Mouse (Mus musculus): ENCODE results near the gene Myod1. TPM values are rescaled to one million over a fixed set of nuclear protein-coding genes. Genes with fewer than 3 reads are reported as not detected.

Gene Myod1
- 56.1 and 70.3 TPM in 2 replicates for polyA plus RNA-seq (2015; fragmentation: Nextera tagmentation; extraction: Ambion mirVana)

- H3K4me1 ChIP-seq = peaks cover 22% of the 10 kb centered on the region
- peak; percentile 39 for ATAC-seq (ENCODE audit: insufficient number of reproducible peaks, low FRiP score, low TSS enrichment, low read depth)
- H3K9ac ChIP-seq = no peak within 1 kb of the TSS
- peaks cover 79% of the 10 kb centered on the region for H3K27me3 ChIP-seq
- 2% methylated on average over 44 of the region's 44 CpGs for WGBS
- H3K4me2 ChIP-seq (replicated peaks) = peak within 1 kb of the TSS; percentile 41
- H3K9me3 ChIP-seq (replicated peaks) = no peaks in the 10 kb centered on the region
- no peaks in the 10 kb centered on the region for H3K36me3 ChIP-seq
- peak within 1 kb of the TSS; percentile 35; the same call in 1 of the 2 replicates for H3K27ac ChIP-seq (replicated peaks)
- H3K4me3 ChIP-seq (replicated peaks) = peak within 1 kb of the TSS; percentile 33
These were observed at the start of gene Myod1 for GRCm38 (mm10) chr7:46376172-46377007. Myod1 (plus strand) TSS chr7:46376474.

DNA sequence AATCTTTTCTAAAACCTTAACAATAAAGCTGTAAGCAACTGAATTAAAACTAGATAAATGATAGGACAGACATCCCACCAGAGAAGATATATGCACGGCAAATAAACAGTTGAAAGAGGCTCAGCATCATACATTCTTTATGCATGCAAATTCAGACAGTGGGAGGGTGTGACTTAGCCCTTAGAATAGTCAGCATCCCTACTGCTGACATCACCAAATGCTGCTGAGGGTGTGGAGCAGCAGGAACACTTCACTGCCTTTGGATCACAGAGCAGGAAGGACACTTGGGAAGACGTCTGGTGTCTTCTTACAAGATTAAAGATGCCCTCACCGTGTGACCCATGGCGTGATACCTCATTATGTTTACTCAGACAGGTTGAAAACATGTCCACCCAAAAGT lies 48.4 kb upstream of the Myod1 start:
- H3K4me3 ChIP-seq (replicated peaks) = no peak overlapping the region
- WGBS = 60% methylated on average over 4 of the region's 4 CpGs
- no peak overlapping the region for H3K9ac ChIP-seq
- no peaks in the 10 kb centered on the region for H3K36me3 ChIP-seq
- no peak overlapping the region for H3K27ac ChIP-seq (replicated peaks)
- no peak overlapping the region for H3K4me2 ChIP-seq (replicated peaks)
- ATAC-seq (ENCODE audit: insufficient number of reproducible peaks, low FRiP score, low TSS enrichment, low read depth) = no peak
- H3K4me1 ChIP-seq = no peaks in the 10 kb centered on the region
- no peaks in the 10 kb centered on the region for H3K9me3 ChIP-seq (replicated peaks)
- no peaks in the 10 kb centered on the region for H3K27me3 ChIP-seq

DNA sequence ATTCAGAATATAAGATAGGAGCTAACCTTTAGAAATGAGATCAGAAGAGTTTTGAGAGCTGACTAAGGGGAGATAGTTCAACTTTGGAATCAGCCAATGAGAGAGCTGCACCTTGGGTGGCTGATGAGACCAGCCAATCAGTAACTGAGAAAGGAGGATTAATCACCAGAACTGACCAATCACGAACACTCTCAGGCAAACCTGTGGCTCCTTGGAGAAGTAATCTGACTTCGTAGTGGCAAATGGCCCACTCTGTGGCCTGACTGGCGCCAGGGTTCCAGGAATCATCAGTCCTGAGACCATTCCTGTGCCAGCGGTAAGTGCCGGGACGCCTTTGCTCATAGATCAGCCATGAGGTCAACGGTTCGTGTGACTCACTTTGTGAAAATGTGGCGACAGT lies 38.9 kb upstream of the Myod1 start:
- H3K9me3 ChIP-seq (replicated peaks) = no peaks in the 10 kb centered on the region
- 81% methylated on average over 9 of the region's 9 CpGs for WGBS
- ATAC-seq (ENCODE audit: insufficient number of reproducible peaks, low FRiP score, low TSS enrichment, low read depth) = no peak
- H3K4me2 ChIP-seq (replicated peaks) = no peak overlapping the region
- no peaks in the 10 kb centered on the region for H3K27me3 ChIP-seq
- no peaks in the 10 kb centered on the region for H3K4me1 ChIP-seq
- H3K9ac ChIP-seq = no peak overlapping the region
- no peaks in the 10 kb centered on the region for H3K36me3 ChIP-seq
- no peak overlapping the region for H3K27ac ChIP-seq (replicated peaks)
- no peak overlapping the region for H3K4me3 ChIP-seq (replicated peaks)

DNA sequence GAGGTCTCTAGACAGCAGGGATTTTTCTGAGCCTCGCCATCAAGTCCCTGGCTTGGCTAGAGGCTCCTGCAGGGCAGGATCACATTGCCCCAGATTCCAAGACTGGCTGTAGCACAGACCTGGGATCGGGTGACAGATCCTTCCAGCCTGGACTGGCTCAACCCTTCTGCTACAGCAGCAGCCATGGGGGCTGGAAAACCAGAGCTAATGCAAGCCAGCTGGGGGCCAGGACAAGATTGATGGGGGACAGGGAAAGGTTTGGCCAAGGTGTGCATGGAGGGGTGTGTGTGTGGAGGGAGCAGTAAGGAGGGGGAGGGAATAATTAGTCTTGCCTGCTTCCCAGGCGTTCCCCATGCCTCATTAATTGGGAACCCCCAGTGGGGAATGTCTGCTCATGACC lies 36.5 kb upstream of the Myod1 start:
- Histone ChIP-seq H3K27me3 (no peaks in the 10 kb centered on the region), H3K4me3 (replicated peaks) (no peak overlapping the region), H3K4me2 (replicated peaks) (no peak overlapping the region), H3K27ac (replicated peaks) (no peak overlapping the region), H3K36me3 (no peaks in the 10 kb centered on the region), H3K9ac (no peak overlapping the region), H3K4me1 (no peaks in the 10 kb centered on the region), H3K9me3 (replicated peaks) (no peaks in the 10 kb centered on the region)
- WGBS = 8% methylated on average over 3 of the region's 3 CpGs
- peak; percentile 67; the same call in 1 of the 2 replicates for ATAC-seq (ENCODE audit: insufficient number of reproducible peaks, low FRiP score, low TSS enrichment, low read depth)

GRCm38 (mm10) chr7:46340295-46340694 lies 36.0 kb upstream of the Myod1 start:
- H3K27ac ChIP-seq (replicated peaks) = no peak overlapping the region
- H3K4me2 ChIP-seq (replicated peaks) = no peak overlapping the region
- no peaks in the 10 kb centered on the region for H3K36me3 ChIP-seq
- H3K27me3 ChIP-seq = no peaks in the 10 kb centered on the region
- no peak overlapping the region for H3K9ac ChIP-seq
- H3K9me3 ChIP-seq (replicated peaks) = no peaks in the 10 kb centered on the region
- 70% methylated on average over 5 of the region's 5 CpGs for WGBS
- H3K4me3 ChIP-seq (replicated peaks) = no peak overlapping the region
- no peaks in the 10 kb centered on the region for H3K4me1 ChIP-seq
- ATAC-seq (ENCODE audit: insufficient number of reproducible peaks, low FRiP score, low TSS enrichment, low read depth) = no peak

- Histone ChIP-seq H3K4me1 (no peaks in the 10 kb centered on the region), H3K9me3 (replicated peaks) (no peaks in the 10 kb centered on the region), H3K36me3 (no peaks in the 10 kb centered on the region), H3K4me3 (replicated peaks) (no peak overlapping the region), H3K9ac (no peak overlapping the region), H3K27me3 (0 out of 2 replicates have a peak, but pooled peaks cover 2% of the 10 kb centered on the region), H3K4me2 (replicated peaks) (no peak overlapping the region), H3K27ac (replicated peaks) (no peak overlapping the region)
- WGBS = 71% methylated on average over 9 of the region's 9 CpGs
- peak; percentile 65 for ATAC-seq (ENCODE audit: insufficient number of reproducible peaks, low FRiP score, low TSS enrichment, low read depth)
These were observed 34.8 kb upstream of the Myod1 start for GRCm38 (mm10) chr7:46341471-46341870.

GRCm38 (mm10) chr7:46347692-46348091 lies 28.6 kb upstream of the Myod1 start:
- Histone ChIP-seq H3K36me3 (no peaks in the 10 kb centered on the region), H3K9ac (no peak overlapping the region), H3K27me3 (peaks cover 47% of the 10 kb centered on the region), H3K9me3 (replicated peaks) (no peaks in the 10 kb centered on the region), H3K4me1 (0 out of 2 replicates have a peak, but pooled peaks cover 2% of the 10 kb centered on the region), H3K4me2 (replicated peaks) (no peak overlapping the region), H3K27ac (replicated peaks) (no peak overlapping the region), H3K4me3 (replicated peaks) (no peak overlapping the region)
- no peak for ATAC-seq (ENCODE audit: insufficient number of reproducible peaks, low FRiP score, low TSS enrichment, low read depth)
- WGBS = 50% methylated on average over 4 of the region's 4 CpGs

DNA sequence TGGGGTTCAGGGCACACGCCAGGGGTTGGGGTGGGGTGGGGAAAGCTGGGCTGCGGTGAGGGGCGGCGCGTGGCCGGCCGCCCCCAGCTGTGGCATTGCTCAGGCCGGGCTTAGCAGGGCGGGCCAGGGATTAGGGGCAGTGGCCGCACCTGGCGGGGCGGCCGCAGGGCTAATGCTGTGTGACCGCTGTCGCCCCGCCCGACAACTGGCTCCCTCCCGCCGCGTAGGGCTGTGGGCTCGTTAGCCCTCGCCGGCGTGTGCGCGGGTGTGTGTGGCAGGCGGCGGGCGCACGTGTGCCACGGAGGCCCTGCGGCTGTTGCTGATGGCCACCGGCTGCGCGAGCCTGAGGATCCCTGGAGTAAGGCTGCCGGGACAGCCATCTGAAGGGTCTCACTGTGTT lies 27.5 kb upstream of the Myod1 start:
- Histone ChIP-seq H3K4me1 (0 out of 2 replicates have a peak, but pooled peaks cover 2% of the 10 kb centered on the region), H3K27me3 (peaks cover 47% of the 10 kb centered on the region), H3K9ac (no peak overlapping the region), H3K27ac (replicated peaks) (no peak overlapping the region), H3K9me3 (replicated peaks) (no peaks in the 10 kb centered on the region), H3K4me2 (replicated peaks) (no peak overlapping the region), H3K36me3 (no peaks in the 10 kb centered on the region), H3K4me3 (replicated peaks) (no peak overlapping the region)
- WGBS = 4% methylated on average over 35 of the region's 36 CpGs
- peak; percentile 37; the same call in 1 of the 2 replicates for ATAC-seq (ENCODE audit: insufficient number of reproducible peaks, low FRiP score, low TSS enrichment, low read depth)

DNA sequence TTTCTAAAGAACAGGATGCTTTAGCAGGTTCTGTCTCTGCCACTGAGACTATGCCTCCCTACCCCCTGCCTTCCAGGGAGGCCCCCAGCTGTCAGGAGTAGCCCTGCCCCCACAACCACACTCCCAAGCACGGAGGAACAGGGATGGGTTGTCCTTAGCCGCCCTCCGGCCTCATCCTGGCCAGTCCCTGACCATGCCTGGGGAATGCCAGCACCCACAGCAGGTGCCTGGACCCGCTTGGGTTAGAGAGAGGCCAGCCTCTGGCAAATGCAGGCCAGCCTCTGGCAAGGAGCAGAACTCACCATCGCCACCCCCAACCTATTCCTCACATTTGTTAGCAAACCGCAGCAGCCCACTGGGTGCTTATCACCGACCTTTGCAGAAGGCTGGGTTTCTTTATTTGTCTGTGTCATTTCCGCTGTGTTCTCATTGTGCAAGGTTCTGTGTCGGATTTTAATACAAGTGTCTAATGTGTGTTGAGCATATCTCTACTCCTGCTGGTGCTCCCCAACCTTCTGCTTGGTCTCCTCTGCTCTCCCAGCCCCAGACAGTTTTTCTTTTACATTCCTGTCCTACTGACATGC lies 26.1 kb upstream of the Myod1 start:
- 0 out of 2 replicates have a peak, but pooled peaks cover 2% of the 10 kb centered on the region for H3K4me1 ChIP-seq
- H3K36me3 ChIP-seq = no peaks in the 10 kb centered on the region
- H3K4me2 ChIP-seq (replicated peaks) = no peak overlapping the region
- peaks cover 47% of the 10 kb centered on the region for H3K27me3 ChIP-seq
- no peak overlapping the region for H3K27ac ChIP-seq (replicated peaks)
- no peak overlapping the region for H3K9ac ChIP-seq
- no peak overlapping the region for H3K4me3 ChIP-seq (replicated peaks)
- H3K9me3 ChIP-seq (replicated peaks) = no peaks in the 10 kb centered on the region
- WGBS = 51% methylated on average over 9 of the region's 9 CpGs
- no peak for ATAC-seq (ENCODE audit: insufficient number of reproducible peaks, low FRiP score, low TSS enrichment, low read depth)

- Histone ChIP-seq H3K27ac (replicated peaks) (no peak overlapping the region), H3K27me3 (peaks cover 34% of the 10 kb centered on the region), H3K36me3 (no peaks in the 10 kb centered on the region), H3K4me3 (replicated peaks) (no peak overlapping the region), H3K4me2 (replicated peaks) (no peak overlapping the region), H3K9me3 (replicated peaks) (no peaks in the 10 kb centered on the region), H3K9ac (no peak overlapping the region), H3K4me1 (0 out of 2 replicates have a peak, but pooled peaks cover 2% of the 10 kb centered on the region)
- ATAC-seq (ENCODE audit: insufficient number of reproducible peaks, low FRiP score, low TSS enrichment, low read depth) = no peak
- WGBS = 48% methylated on average over 2 of the region's 2 CpGs
These were observed 23.5 kb upstream of the Myod1 start for GRCm38 (mm10) chr7:46352748-46353147.

DNA sequence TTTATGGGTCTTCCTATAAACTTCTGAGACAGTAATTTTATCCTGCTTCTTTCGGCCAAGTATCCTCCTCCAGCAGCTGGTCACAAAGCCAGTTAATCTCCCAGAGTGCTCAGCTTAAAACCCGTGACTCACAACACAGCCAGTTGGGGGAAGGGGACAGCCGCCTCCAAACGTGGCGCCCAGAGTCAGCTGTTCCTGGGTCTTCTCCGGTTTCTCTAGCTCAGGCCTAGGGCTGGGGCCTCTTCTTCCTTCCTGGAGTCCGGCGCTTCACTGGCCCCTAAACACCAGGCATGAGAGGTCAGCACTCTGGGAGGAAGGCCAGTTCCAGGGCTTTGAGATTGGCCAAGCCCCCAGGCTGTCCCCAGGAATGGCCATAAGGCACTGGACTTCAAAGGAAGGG lies 23.1 kb upstream of the Myod1 start:
- H3K27ac ChIP-seq (replicated peaks) = no peak overlapping the region; the same call in 1 of the 2 replicates

More for the DNA sequence above, 23.1 kb upstream of the Myod1 start:
- H3K4me3 ChIP-seq (replicated peaks) = no peak overlapping the region
- H3K9me3 ChIP-seq (replicated peaks) = no peaks in the 10 kb centered on the region
- 38% methylated on average over 8 of the region's 8 CpGs for WGBS
- ATAC-seq (ENCODE audit: insufficient number of reproducible peaks, low FRiP score, low TSS enrichment, low read depth) = peak; percentile 44; the same call in 1 of the 2 replicates
- no peak overlapping the region for H3K9ac ChIP-seq
- peaks cover 30% of the 10 kb centered on the region for H3K27me3 ChIP-seq
- H3K36me3 ChIP-seq = no peaks in the 10 kb centered on the region
- 0 out of 2 replicates have a peak, but pooled peaks cover 2% of the 10 kb centered on the region for H3K4me1 ChIP-seq
- H3K4me2 ChIP-seq (replicated peaks) = no peak overlapping the region
